23 mouse cellular contexts compared by ENCODE assay signal in the genomic region with DNA sequence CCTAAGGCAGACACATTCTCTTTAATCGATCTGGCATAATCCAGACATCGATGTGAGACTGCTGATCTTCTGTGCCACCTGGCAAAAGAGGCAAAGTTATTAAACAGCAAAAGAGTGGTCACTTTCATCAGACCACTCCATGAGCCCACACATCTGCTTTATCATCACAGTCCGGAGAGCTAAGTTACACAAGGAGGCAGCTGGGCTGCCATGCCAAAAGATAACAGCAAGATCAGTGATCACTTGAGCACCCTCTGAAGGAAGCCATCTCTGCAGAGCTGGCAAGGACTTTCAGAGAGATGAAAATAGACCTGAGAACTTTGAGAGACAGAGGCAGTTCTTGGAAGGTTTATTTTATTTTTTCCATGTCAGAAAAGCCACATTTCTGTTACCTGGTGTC. TPM values are rescaled to one million over a fixed set of nuclear protein-coding genes. Genes with fewer than 3 reads are reported as not detected.
"Had no signal": no experiment of that assay in that cellular context is flagged by ENCODE, and none has a peak within 500 bp of the region (broad histone marks: within the 10 kb centered on the region; RNA-seq: fewer than 3 reads in every experiment).

No protein-coding gene starts in this region.

- H3K9me3 ChIP-seq: neural tube, embryonic 15.5 days; stomach, embryonic 15.5 days had no signal

- H3K27me3 ChIP-seq: neural tube, embryonic 15.5 days; stomach, embryonic 15.5 days had no signal

- H3K36me3 ChIP-seq: neural tube, embryonic 15.5 days; stomach, embryonic 15.5 days had no signal

- DNase-seq: retina, postnatal 1 day; right cerebral cortex, adult 18-20 months; right cerebral cortex, postnatal 14 days; right cerebral cortex, postnatal 25 days; right cerebral cortex, postnatal 4 days; spleen, adult 18-20 months; thymus, adult 18-20 months; thymus, adult 2 months; thymus, postnatal 14 days; thymus, postnatal 25 days; thymus, postnatal 36 days; thymus, postnatal 4 days had no signal

- H3K27ac ChIP-seq: neural tube, embryonic 15.5 days; stomach, embryonic 15.5 days; stomach, postnatal 0 days had no signal

- H3K4me2 ChIP-seq: neural tube, embryonic 15.5 days; stomach, embryonic 15.5 days had no signal

- H3K4me1 ChIP-seq: neural tube, embryonic 15.5 days; stomach, embryonic 15.5 days had no signal

- H3K9ac ChIP-seq: neural tube, embryonic 15.5 days; stomach, embryonic 15.5 days had no signal

- H3K4me3 ChIP-seq: neural tube, embryonic 15.5 days; stomach, embryonic 15.5 days had no signal

RNA-seq across cellular contexts. Expression of a gene that starts 7.1 kb away (rescaled TPM):
- total RNA-seq: neutrophil, adult 5-6 weeks had no signal
- polyA plus RNA-seq: neural tube, embryonic 14.5 days; neural tube, embryonic 15.5 days; small intestine, adult 2 months; spleen, adult 2 months; stomach, embryonic 14.5 days; stomach, embryonic 15.5 days; stomach, embryonic 16.5 days; stomach, postnatal 0 days; thymus, adult 2 months; thymus, postnatal 0 days; urinary bladder, adult 2 months had no signal
